Mouse (Mus musculus) forebrain, embryonic 12.5 days (tissue): Measurements from ENCODE around the gene Selenof. TPM values are rescaled to one million over a fixed set of nuclear protein-coding genes. Genes with fewer than 3 reads are reported as not detected.
A peak's percentile ranks its signal among the peaks of the same experiment; 100 is the strongest.

Experiments
- ATAC-seq: fragments of 200-750 bp; cut with Nextera tagmentation; 2 replicates; pipeline ENCODE4 v1.8.0; 2017; ENCODE audit warnings: moderate TSS enrichment; ENCODE audit not compliant: low FRiP score
- H3K27ac ChIP-seq: fragments of 300-500 bp; sonication (generic); 2 replicates; pipeline ENCODE4 v1.5.1; 2016; ENCODE audit warnings: mild to moderate bottlenecking
- H3K27me3 ChIP-seq: fragments of 300-500 bp; sonication (generic); 2 replicates; pipeline ENCODE4 v1.6.1; 2016; ENCODE audit warnings: mild to moderate bottlenecking
- H3K36me3 ChIP-seq: fragments of 300-500 bp; sonication (generic); replicated peaks from 2 replicates; pipeline ENCODE4 v1.6.1; 2016; ENCODE audit warnings: mild to moderate bottlenecking
- H3K4me1 ChIP-seq: fragments of 300-500 bp; sonication (generic); 2 replicates; pipeline ENCODE4 v1.6.1; 2016
- H3K4me2 ChIP-seq: fragments of 300-500 bp; sonication (generic); 2 replicates; pipeline ENCODE4 v1.6.1; 2016; ENCODE audit warnings: mild to moderate bottlenecking, moderate library complexity
- H3K4me3 ChIP-seq: fragments of 300-500 bp; sonication (generic); replicated peaks from 2 replicates; pipeline ENCODE4 v1.5.1; 2016; ENCODE audit warnings: mild to moderate bottlenecking
- H3K9ac ChIP-seq: fragments of 300-500 bp; sonication (generic); 2 replicates; pipeline ENCODE4 v1.6.1; 2016; ENCODE audit warnings: mild to moderate bottlenecking
- H3K9me3 ChIP-seq: fragments of 300-500 bp; sonication (generic); 2 replicates; pipeline ENCODE4 v1.6.1; 2016
- WGBS: fragments of 180-500 bp; shearing (Covaris S2); methylation state at CpG from one replicate; pipeline ENCODE4 v1.1.7; 2016; 5-methylcytosine and 5-hydroxymethylcytosine counted together
- polyA plus RNA-seq: library from polyadenylated mRNA; unstranded; fragments of >200 nt; fragmentation: Nextera tagmentation; extraction: Ambion mirVana; gene quantifications from 2 replicates; pipeline ENCODE4 v1.2.1, GENCODE M21; 2016

Gene Selenof
- polyA plus RNA-seq, 1 experiment from 2014 or later, result 480 TPM

DNA sequence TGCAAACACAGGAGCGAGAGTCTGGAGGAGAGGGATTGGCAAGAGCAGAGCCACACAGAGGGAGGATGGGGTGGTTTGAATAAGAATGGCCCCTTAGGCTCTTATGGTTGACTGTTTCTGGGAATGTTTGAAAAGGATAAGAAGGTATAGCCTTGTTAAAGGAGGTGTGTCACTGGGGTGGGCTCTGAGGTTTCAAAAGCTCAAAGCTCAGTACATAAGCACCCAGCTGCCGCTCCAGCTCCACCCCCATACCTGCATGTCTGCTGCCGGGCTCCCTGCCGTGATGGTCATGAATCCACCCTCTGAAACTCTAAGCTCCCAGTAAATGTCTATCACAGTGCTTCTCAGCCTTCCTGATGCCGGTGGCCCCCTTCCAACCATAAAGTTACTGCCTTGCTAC is 40.7 kb downstream of the Selenof start:
- Histone ChIP-seq H3K27ac (no peak overlapping the region), H3K9ac (no peak overlapping the region), H3K4me1 (peaks cover 15% of the 10 kb centered on the region), H3K27me3 (no peaks in the 10 kb centered on the region), H3K9me3 (no peaks in the 10 kb centered on the region), H3K36me3 (no peaks in the 10 kb centered on the region), H3K4me3 (no peak overlapping the region), H3K4me2 (no peak overlapping the region)
- 46% methylated on average over 5 of the region's 5 CpGs for WGBS
- ATAC-seq, result peak; percentile 6; the same call in 1 of the 2 replicates

DNA sequence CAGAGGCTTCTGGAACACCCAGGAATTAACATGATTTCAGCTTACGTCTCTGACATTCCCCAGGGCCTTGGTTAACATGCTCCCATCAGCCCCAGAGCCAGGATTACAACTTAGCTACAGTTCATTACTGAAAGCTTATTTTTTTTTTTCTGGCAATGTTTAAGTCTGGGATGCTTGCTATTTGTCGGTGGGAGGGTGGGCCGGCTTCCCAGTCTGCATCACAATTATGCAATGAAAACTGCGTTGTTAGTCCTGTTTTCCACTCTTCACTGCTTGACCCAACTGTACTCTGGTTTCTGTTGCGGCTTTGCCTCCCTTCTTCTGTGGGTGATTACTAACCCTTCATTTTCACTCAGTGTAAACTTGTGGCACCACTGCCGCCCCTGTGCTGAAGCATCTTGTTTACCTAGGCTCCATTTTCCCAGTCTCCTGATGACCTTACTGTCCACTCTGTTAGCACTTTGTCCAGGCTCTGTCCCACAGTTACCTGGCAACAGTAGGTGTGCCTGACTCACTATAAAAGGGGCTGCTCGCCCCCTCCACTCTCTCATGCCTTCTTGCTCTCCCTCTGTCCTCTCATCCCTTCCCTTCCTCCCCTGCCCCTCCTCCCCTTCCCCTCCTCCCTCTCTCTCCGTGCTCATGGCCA is 41.6 kb downstream of the Selenof start:
- Histone ChIP-seq H3K27ac (no peak overlapping the region), H3K4me3 (no peak overlapping the region), H3K4me2 (no peak overlapping the region), H3K4me1 (peaks cover 21% of the 10 kb centered on the region), H3K36me3 (no peaks in the 10 kb centered on the region), H3K27me3 (no peaks in the 10 kb centered on the region), H3K9ac (no peak overlapping the region), H3K9me3 (no peaks in the 10 kb centered on the region)
- 57% methylated on average over 8 of the region's 8 CpGs for WGBS
- ATAC-seq, result no peak

DNA sequence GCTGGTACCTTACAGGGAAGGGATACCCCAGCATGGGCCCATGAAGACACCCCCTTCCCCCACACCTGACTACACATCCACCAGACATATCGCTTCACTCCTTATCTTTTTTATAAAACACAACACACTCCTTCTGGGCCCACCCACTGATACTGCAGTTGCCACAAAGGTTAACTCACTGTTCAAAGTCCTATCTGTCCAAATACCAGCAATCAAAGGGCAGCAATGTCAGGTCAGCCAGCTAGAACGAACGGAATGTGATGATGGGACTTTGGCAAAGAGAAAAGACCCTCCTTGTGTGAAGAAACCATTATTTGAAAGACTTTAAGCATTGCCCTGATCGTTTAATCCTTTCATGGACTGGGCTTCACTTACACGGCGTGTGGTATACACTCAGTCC is 42.3 kb downstream of the Selenof start:
- no peaks in the 10 kb centered on the region for H3K36me3 ChIP-seq
- no peak for ATAC-seq

DNA sequence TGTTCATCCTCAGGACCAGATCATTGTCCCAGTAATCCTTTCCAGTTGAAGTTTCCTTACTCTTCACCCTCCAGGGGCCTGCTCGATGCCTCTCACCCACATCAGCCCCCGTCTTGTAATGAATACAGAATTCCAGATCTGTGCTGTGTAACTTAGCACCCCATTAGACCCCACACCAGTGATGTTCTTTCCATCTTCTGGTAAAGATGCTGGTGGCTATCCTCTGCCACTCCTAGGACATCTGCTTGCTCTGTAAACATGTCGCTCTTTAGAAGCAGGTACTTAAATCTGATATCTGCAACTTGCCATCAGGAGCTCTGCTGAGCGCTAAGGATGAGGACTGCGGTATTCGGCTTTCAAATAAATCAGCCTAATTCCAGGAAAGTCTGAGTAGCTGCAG is 44.2 kb downstream of the Selenof start:
- Histone ChIP-seq H3K4me3 (no peak overlapping the region), H3K4me2 (no peak overlapping the region), H3K27me3 (no peaks in the 10 kb centered on the region), H3K36me3 (no peaks in the 10 kb centered on the region), H3K27ac (no peak overlapping the region), H3K9me3 (no peaks in the 10 kb centered on the region), H3K4me1 (peaks cover 23% of the 10 kb centered on the region), H3K9ac (no peak overlapping the region)
- 92% methylated on average over 6 of the region's 6 CpGs for WGBS
- ATAC-seq, result no peak

More for the DNA sequence above, 42.3 kb downstream of the Selenof start:
- Histone ChIP-seq H3K4me2 (no peak overlapping the region), H3K4me1 (peaks cover 23% of the 10 kb centered on the region), H3K9ac (no peak overlapping the region), H3K4me3 (no peak overlapping the region), H3K27ac (no peak overlapping the region), H3K27me3 (no peaks in the 10 kb centered on the region), H3K9me3 (no peaks in the 10 kb centered on the region)
- 63% methylated on average over 6 of the region's 6 CpGs for WGBS

DNA sequence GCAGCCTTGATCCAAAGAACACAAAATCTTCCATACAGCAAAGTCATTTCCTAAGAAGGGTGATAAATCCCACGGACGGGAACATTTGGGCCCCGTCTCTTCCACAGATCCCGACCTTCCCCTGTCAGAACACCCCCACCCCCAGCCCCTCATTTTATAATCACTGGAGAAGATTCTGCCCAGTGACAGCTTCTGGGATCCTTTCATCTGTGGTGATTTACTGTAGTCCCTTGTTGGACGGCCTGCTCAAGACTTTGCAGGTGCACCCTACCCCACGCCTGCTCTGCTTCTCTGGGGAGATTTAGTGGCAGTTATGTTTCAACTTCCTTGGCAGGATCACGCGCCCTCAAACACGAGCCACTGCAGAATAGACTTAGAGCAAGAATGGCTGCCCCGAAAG is 44.6 kb downstream of the Selenof start:
- no peak overlapping the region for H3K9ac ChIP-seq

DNA sequence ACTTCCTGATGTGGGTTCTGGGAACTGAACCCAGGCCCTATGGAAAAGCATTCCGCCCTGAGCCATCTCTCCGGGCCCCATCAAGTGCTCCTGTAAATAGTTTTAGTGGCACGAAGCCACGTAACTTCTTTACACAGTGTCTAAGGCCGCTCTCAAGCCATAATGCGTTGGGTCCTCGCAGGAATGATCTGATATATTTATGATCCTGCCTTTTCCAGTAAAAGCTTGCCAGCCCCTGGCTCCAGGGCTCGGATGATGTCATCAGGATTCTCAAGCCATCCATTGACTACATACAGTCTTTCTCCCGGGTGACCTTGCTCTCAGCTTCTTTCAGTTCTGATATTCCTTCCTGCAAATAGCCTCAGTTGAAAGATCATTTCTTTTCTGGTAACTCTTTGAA is 45.4 kb downstream of the Selenof start:
- Histone ChIP-seq H3K27ac (no peak overlapping the region), H3K27me3 (no peaks in the 10 kb centered on the region), H3K4me3 (no peak overlapping the region), H3K4me1 (peaks cover 23% of the 10 kb centered on the region), H3K9ac (no peak overlapping the region), H3K4me2 (no peak overlapping the region), H3K9me3 (no peaks in the 10 kb centered on the region), H3K36me3 (no peaks in the 10 kb centered on the region)
- 92% methylated on average over 9 of the region's 9 CpGs for WGBS
- ATAC-seq, result no peak

More for the DNA sequence above, 44.6 kb downstream of the Selenof start:
- H3K9me3 ChIP-seq, result no peaks in the 10 kb centered on the region
- no peak for ATAC-seq
- H3K4me2 ChIP-seq, result no peak overlapping the region
- no peaks in the 10 kb centered on the region for H3K27me3 ChIP-seq
- WGBS, result 89% methylated on average over 10 of the region's 10 CpGs
- H3K4me1 ChIP-seq, result peaks cover 23% of the 10 kb centered on the region
- no peak overlapping the region for H3K4me3 ChIP-seq
- H3K27ac ChIP-seq, result no peak overlapping the region
- H3K36me3 ChIP-seq, result no peaks in the 10 kb centered on the region

DNA sequence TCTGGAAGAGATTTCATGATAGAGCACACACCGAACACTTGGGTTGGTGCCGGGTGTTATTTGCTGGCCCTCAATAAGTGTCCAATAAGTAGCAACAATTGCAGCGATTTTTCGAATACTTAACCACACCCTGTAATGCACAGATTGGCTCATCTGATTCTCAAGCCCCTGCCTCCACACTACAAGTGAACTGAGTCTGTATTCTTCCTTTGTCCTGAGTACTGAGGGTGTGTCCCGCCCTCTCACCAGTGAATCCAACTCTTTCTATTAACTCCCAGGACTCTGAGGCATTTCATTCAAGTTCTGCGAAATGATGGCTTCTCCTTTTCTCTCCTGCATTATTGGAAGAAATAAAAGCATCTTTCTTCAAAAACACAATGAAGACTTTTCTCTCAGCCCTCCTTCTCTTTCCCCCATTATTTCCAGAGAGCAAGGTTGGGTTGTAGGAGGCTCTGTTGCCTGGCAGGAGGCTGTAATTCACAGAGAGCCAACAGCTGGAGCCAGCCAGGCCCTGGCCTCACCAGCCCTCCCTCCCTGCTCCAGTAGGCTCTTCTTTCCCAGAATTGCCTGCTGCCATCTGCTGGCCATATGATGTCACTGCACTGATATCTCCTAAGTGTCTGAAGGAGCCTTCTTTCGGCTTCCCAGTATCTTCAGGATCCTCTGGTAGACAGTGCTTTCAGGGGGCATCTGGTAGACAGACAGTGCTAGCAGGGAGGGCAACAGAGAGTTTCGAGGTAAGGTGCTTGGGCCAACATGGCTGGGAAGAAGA is 46.7 kb downstream of the Selenof start:
- Histone ChIP-seq H3K9ac (no peak overlapping the region), H3K36me3 (no peaks in the 10 kb centered on the region), H3K4me3 (no peak overlapping the region), H3K4me2 (no peak overlapping the region), H3K27ac (peak overlapping the region; percentile 75), H3K27me3 (no peaks in the 10 kb centered on the region), H3K9me3 (no peaks in the 10 kb centered on the region), H3K4me1 (peaks cover 12% of the 10 kb centered on the region)
- 30% methylated on average over 8 of the region's 8 CpGs for WGBS
- peak; percentile 95 for ATAC-seq

DNA sequence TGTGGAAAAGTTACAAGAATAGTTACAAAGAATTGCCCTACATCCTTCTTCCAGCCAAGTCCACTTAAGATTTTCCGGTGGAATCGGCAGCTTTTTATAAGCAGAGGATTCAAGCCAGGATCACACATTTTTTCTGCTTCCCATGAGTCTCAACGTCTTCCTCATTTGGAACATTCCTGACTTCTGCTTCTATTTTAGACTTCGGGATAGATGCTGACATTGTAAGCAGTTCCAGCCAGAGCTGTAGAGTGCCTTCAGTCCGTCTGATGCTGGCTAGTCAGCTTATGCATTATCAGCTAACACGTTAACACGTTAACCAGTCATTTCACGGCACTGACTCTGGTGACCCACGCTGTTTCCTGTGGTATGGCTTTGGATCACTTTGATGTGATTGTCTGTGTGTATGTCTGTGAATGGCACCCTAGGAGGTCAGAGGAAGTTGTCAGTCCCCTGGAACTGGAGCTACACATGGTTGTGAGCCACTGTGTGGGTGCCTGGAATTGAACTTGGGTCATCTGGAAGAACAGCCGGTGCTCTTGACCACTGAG is 47.6 kb downstream of the Selenof start:
- H3K9ac ChIP-seq, result no peak overlapping the region
- no peaks in the 10 kb centered on the region for H3K36me3 ChIP-seq
- no peaks in the 10 kb centered on the region for H3K27me3 ChIP-seq
- 88% methylated on average over 10 of the region's 10 CpGs for WGBS
- ATAC-seq, result no peak
- peaks cover 8% of the 10 kb centered on the region; the same call in 1 of the 2 replicates for H3K4me1 ChIP-seq
- H3K4me2 ChIP-seq, result no peak overlapping the region
- H3K4me3 ChIP-seq, result no peak overlapping the region
- H3K9me3 ChIP-seq, result no peaks in the 10 kb centered on the region
- no peak overlapping the region for H3K27ac ChIP-seq

DNA sequence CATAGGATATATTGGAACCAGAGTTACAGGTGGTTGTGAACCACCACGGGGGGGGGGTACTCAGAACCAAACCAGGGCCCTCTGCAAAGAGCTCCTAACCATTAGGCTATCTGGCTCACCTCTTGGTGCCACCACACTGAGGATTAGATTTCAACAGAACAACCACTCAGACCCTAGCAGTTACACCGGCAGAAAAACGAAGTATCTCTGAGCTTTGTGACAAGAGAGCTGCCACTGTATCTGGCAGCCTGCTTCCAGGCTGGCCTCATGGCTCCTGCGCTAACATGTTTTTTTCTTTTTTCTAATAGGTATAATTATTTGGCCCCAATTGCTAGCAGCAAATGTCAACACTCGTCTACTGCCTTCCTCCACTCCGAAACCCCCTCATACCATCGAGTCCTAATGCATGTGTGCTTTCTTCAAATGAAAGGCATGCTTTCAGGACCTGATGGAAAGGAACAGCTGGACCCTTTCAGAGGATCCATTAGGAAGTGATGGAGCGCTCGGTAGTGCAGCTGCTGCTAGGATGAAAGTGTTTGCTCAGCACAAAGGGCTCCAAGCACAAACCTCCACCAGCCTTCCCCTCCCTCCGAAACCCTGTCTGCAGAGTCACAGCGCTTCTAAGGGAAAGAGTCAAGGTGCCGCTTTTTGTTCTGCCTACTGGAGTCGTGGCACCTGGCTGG is 53.0 kb downstream of the Selenof start:
- ATAC-seq, result peak; percentile 85
- no peaks in the 10 kb centered on the region for H3K4me1 ChIP-seq
- no peak overlapping the region for H3K4me3 ChIP-seq
- H3K36me3 ChIP-seq, result no peaks in the 10 kb centered on the region
- no peaks in the 10 kb centered on the region; the same call in 1 of the 2 replicates for H3K9me3 ChIP-seq
- 69% methylated on average over 13 of the region's 13 CpGs for WGBS
- no peaks in the 10 kb centered on the region for H3K27me3 ChIP-seq
- H3K9ac ChIP-seq, result no peak overlapping the region
- H3K27ac ChIP-seq, result peak overlapping the region; percentile 42; the same call in 1 of the 2 replicates
- H3K4me2 ChIP-seq, result no peak overlapping the region

DNA sequence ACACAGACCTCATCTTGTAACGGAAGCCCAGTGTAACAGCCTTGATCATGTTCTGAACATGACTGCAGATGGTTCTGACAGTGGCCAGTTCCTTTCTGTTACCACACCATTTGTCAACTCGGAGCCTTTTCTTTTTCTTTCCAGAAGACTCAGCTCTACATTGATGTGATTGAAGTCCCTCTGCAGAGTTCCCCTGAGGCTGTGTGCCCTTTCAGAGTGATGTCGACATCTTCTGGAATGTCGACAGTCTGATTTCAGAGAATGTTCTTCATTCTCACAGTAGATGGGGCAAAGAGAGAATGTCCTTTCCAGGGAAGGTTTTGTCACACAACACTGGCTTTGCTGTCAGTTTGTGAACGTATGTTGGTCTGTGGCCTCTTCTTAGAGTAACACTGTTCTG is 55.6 kb downstream of the Selenof start:
- H3K9ac ChIP-seq, result no peak overlapping the region
- H3K9me3 ChIP-seq, result no peaks in the 10 kb centered on the region; the same call in 1 of the 2 replicates
- H3K4me1 ChIP-seq, result no peaks in the 10 kb centered on the region; the same call in 1 of the 2 replicates
- ATAC-seq, result no peak
- 82% methylated on average over 5 of the region's 5 CpGs for WGBS
- no peak overlapping the region for H3K4me3 ChIP-seq
- no peaks in the 10 kb centered on the region for H3K27me3 ChIP-seq
- H3K36me3 ChIP-seq, result no peaks in the 10 kb centered on the region
- H3K4me2 ChIP-seq, result no peak overlapping the region
- no peak overlapping the region for H3K27ac ChIP-seq

DNA sequence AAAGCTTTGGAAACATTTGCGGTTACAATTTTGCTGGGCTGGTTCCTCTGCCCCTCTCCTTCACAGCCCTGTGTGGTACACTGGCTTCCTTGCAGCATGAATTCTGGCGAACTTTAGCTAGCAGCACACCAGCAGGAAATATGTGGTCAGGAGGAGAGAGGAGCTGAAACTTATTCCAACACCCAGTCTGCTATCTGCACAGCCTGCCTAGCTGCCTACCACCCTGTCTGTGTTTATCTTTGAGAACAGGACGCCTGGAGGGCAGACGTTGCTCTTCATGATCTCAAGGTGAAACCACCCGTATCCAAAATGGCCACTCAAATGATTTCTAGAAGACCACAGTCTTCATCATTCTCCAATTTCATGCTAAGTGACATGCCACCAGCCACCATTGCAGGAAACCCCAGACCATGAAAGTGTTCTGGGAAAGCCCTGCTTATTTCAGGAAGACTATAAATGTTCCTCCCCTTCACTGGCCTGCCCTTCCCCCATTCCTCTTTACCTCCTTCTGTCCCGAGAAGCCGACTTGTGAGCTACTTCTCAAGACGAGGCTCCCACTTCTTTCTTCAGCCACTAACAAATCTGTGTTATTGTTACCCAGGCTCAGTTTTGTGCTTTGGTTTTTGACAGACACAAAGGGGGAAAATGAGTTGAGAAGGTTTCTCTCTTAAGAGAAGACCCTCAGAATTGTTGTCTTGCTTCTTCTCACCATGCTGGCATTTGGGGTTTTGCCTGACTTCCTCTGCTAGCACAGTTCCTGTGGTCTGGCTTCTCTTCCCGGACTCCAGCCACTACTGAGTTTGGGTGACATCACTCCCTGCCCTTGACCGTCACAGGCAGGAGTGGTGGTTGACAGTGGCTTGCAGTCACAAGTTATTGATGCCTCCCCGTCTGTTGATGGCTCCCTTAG is 58.2 kb downstream of the Selenof start:
- H3K9me3 ChIP-seq, result no peaks in the 10 kb centered on the region; the same call in 1 of the 2 replicates
- ATAC-seq, result no peak
- H3K9ac ChIP-seq, result no peak overlapping the region
- no peak overlapping the region for H3K4me3 ChIP-seq
- H3K4me1 ChIP-seq, result no peaks in the 10 kb centered on the region; the same call in 1 of the 2 replicates
- H3K27me3 ChIP-seq, result no peaks in the 10 kb centered on the region
- no peaks in the 10 kb centered on the region for H3K36me3 ChIP-seq
- H3K27ac ChIP-seq, result no peak overlapping the region
- whole genome bisulfite sequencing, result 85% methylated on average over 11 of the region's 11 CpGs
- no peak overlapping the region for H3K4me2 ChIP-seq
